Mouse (Mus musculus): ENCODE results near the gene Scn2a.
A peak's percentile ranks its signal among the peaks of the same experiment; 100 is the strongest.

Gene Scn2a

GRCm38 (mm10) chr2:65620556-65621166 is at the start of gene Scn2a:
Scn2a (plus strand) TSS chr2:65620771.
- peak; percentile 68 for DNase-seq (ENCODE audit: low spot score)

DNA sequence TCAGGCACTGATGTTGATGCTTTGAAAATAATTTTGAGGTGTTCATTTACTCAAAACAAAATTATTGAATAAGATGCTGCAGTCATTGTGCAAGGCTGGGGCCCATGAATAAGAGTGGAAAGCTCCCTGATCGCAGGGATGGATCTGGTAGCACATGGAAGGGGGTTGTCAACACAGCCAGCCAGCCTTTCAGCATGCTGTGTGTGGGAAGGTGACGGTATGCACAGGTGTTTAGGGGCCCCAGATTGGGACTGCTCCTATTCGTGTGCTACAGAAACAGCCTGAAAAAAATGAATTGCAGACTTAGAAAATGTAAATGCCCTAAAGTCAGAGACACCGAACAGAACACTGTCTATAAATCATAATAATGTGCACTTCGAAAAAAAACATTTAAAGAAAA is 32.9 kb upstream of the Scn2a start:
- DNase-seq (ENCODE audit: low spot score) = no peak

GRCm38 (mm10) chr2:65607813-65608212 is 12.8 kb upstream of the Scn2a start:
- no peak for DNase-seq (ENCODE audit: low spot score)

DNA sequence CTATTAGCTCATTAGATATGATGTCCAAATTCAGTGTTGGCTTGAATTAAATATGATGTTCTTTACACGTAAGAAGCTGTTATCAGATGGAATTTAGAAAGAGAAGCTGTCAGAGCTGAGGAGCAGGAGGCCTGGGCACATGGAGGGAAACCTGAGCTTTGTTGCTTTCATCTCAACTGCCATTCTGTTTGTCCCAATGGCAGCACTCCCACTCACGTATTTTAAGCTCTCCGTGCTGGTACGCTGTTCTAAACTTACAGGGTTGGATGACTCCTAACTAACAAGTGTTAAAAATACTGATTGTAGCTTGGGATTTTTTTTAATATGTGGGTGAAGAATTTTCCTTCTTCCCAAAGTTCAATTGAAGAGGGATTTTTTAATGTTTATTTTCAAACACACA is 8.7 kb upstream of the Scn2a start:
- DNase-seq (ENCODE audit: low spot score) = no peak

DNA sequence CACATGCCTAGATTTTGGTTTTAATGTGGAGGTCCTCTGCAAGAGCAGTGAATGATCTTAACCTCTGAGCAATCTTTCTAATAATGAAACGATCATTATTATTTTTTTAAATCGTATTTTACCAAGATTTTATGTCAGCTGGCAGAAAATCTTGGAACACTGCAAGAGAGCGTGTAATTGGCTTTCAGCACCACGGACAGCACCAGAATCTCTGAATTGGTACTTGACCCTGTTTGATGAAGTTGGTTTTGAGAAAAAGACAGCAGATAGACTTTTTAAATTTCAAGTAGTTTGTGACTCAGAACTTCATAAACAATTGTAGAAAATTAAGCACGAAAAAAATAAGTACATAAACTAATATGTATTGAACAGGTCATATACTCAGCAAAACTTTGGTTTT is 790 bp upstream of the Scn2a start:
- no peak for DNase-seq (ENCODE audit: low spot score)

DNA sequence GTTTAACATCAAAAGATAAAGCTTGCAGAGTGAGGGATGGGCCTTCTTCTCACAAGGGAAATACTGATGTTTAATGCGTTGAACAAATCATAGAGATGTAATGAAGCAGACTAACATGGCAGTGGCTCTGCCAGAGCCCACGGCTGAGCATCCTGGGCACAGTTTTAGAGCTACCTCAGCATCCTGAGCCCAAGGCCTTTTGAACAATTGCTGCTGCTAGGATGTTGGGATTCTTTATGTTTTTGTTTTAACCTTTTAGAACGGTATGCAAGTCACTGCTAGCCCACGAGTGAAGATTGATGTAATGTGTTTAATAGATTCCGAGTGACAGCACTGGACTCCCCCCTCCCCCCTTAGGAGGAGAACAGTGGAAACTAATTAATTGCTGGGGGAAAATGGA is 683 bp downstream of the Scn2a start:
- no peak for DNase-seq (ENCODE audit: low spot score)

- no peak for DNase-seq (ENCODE audit: low spot score)
Observed at GRCm38 (mm10) chr2:65621838-65622237, 1.3 kb downstream of the Scn2a start.

GRCm38 (mm10) chr2:65652636-65653035 is 32.1 kb downstream of the Scn2a start:
- DNase-seq (ENCODE audit: low spot score) = no peak

DNA sequence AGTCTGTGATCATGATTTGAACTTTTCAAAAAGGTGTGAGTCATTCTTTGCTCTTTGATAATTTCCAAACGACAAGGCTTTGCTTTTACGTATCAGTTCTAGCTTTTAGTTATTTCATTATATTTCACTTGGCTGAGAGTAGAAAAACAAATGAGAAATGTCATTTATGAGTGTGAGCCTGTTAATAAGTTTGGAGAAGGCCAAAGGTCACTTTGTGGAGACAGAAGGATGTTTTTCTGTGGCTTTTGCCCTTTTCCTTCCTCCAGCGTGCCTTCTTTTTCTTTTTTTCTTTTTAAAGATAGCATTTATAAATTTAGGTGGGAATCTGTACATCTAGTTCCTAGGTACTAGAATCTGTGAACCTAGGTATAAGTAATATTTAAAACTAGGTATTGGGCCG is 36.5 kb downstream of the Scn2a start:
- no peak for DNase-seq (ENCODE audit: low spot score)

DNA sequence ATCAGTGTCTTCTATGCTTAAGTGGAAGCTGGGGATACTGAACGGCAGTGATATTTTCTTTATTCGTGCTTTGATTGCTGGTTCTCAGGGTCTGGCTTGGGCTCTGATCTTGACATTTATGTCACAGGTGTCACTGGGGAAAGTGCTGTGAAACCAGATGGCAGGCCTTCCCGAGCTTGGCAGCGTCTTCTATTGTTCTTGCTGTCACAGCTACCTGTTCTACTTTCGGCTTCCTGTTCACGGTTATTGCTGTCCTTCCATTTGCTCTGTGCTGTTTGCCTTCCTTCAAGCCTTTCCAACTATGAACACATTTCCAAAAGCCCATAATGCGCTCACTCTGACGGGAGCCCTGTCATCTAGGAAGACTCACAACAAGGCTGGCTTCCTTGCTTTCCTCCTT is 37.9 kb downstream of the Scn2a start:
- no peak for DNase-seq (ENCODE audit: low spot score)

- DNase-seq (ENCODE audit: low spot score) = no peak
Observed at GRCm38 (mm10) chr2:65663892-65664291, 43.3 kb downstream of the Scn2a start.

DNA sequence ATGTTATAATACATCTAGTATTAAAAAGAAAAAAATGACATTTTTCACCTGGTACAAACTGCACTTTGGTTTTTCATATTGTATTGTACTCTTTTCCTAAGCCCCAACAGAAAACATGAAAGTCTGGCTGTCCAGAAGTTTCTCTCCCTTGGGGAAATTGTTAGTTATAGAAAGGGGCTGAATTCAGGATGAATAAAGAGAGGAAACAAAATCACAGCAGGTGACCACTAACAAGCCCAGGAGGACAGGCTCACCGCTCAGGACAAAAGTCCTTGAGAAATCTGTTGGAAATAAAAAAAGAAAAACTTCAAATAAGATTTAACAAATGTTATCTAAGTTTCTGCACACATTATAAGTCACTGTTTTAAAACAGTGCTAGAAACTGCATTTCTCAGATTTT is 43.9 kb downstream of the Scn2a start:
- no peak for DNase-seq (ENCODE audit: low spot score)

DNA sequence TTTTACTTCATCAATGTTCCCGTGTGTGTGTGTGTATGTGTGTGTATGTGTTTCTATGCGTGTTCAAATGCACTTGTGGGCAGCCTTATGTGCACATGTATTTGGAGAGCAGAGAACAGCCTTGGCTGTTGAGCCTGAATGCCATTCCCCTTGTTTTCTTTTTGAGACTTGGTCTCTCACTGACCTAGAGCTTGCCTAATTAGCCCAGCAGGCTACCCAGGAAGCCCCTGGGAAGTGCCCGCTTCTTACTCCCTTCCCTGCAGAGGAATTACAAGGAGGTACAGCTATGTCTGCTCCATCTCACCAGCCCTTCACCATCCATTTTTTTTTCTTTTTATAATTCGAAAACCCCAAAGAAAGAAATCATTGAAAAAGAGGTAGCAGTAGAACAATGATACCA is 44.6 kb downstream of the Scn2a start:
- no peak for DNase-seq (ENCODE audit: low spot score)

DNA sequence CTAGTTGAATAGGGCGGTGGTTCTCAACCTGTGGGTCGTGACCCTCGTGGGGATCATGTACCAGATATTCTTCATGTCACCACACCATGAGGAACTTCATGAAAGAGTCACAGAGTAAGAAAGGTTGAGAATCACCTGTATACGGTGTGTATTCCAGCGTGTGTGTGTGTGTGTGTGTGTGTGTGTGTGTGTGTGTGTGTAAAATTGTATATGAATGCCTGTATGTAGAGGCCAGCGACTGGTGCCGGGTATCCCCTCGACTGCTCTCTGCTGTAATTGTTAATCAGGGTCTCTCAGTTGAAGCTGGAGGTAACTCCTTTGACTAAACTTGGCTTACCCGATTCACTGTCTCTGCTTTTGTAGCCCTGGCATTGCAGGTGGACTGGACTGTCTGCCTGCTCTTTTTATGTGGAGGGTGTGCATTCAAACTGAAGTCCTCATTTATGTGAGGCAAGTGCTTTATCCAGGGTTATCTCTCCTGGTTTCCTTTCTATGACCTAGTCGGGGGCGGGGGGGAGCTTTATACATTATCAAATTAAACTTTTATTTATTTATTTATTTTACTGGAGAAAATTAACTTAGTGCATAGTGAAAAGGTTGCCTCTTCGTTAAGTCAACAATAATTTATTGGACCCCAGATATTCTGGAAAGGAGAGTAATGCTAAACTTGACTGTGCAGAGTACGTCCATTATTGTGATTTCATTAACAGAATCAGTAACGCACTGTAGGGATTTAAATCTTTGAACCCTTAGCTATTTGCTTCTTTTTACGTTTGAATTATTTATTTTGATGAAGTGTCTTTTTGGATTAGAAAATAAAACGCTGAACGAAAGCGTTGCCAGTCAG is 47.2 kb downstream of the Scn2a start:
- DNase-seq (ENCODE audit: low spot score) = no peak

DNA sequence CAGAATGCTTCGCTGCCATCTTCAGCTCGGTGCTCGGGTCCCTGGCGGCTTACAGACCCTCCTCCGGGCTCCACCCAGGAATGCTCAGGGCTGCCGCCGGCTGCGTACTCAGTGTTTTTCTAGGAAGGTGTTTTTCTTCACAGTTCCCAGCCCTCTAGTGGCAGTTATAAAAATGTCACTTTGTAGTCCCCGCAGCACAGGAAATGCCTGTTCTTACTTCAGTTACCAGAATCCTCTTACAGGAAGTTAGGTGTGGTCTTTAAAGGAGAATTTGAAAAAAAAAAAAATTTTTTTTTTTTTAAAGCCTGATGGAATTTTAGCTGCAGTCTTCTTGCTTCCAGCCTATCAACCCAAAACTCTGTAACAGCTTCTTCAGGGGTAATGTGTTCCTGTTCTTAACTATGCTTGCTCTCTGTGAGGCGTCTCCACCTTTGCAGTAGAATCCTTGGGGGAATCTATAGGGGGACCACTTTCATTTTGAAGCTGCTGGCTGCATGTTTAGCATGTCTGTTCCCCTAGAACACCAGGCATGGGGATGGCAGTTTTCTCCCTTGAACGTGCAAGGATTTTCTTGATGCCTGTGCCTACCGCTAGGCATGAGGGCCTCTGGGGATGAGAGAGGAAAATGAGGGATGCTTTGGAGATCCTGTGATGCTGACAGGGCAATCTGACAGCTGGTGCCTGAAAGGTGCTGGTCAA is 48.0 kb downstream of the Scn2a start:
- peak; percentile 62 for DNase-seq (ENCODE audit: low spot score)

DNA sequence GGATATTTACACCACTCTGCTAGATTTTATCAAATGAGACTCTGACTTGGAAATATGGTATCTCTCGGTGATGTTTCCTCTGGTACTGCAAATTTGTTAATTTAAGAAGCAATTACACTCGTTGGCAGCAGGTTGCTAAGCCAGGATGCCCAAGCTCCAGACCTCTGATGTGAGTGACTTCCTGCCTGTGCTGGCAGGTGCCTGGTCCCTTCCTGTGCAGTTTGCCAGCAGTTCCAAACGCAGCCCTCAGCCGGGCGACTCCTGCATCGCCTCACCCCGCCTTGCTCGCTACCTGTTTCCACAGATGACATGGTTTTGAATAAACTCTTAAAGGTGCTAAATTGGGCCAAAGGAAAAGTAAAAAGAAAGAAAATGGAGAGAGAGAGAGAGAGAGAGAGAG is 49.0 kb downstream of the Scn2a start:
- DNase-seq (ENCODE audit: low spot score) = no peak

- no peak for DNase-seq (ENCODE audit: low spot score)
Observed at GRCm38 (mm10) chr2:65670153-65670817, 49.7 kb downstream of the Scn2a start.

GRCm38 (mm10) chr2:65679621-65680020 is 59.0 kb downstream of the Scn2a start:
- DNase-seq (ENCODE audit: low spot score) = no peak

GRCm38 (mm10) chr2:65685151-65685550 is 64.6 kb downstream of the Scn2a start:
- DNase-seq (ENCODE audit: low spot score) = peak; percentile 38

DNA sequence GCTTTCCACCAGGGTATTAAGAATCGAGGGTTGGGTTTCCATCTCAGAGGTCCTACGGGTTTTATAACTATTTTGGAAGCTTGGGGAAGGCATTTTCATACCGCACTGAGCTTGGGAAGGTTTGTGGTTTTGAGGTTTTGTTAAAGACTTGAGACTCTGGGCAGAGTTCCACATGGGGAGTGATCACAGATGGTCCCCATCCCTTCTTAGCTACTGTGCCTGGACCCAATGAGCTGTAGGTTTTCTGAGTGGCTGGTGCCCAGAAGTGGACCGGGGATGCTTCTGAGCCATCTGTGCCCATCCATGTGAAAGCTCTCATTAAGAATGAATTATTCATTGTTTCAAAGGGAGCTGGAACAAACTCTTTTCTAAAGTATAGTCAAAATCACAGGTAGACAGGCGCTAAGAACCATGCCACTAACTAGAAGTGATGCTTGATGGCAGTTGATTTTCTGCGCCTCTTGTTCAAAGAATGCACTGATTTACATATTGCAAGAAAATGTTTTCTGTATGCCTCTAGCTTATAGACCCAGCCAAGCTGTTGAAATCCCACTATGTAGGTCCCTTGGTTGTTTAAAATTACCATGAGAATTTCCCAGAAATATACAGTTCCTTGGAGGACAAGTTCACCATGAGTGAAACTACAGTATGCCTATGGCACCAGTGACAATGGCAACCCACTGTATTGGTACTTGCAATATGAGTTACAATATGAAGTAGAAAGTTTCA is 70.0 kb downstream of the Scn2a start:
- DNase-seq (ENCODE audit: low spot score) = peak; percentile 40

DNA sequence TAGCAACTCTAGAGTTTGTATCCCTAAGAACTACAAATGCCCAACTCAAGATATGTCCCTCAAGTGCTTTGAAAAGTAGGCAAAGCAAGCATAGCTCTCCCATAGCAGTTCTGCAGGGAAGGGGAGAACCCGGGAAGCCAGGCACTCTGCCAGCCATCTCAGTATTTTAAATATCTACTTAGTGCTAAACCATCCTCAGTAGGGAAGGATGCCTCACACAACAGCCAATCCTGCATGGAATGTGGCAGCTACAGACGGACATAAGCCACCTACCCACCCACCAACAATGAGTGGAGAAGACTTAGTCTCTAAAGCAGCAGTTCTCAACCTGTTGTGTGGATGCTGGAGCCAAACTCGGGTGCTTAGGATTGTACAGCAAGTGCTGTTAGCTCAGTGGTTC is 73.9 kb downstream of the Scn2a start:
- DNase-seq (ENCODE audit: low spot score) = no peak

- DNase-seq (ENCODE audit: low spot score) = no peak
Observed at GRCm38 (mm10) chr2:65695061-65695460, 74.5 kb downstream of the Scn2a start.
